Mouse (Mus musculus) cerebellum, adult 2 months (tissue): ENCODE measurements around the gene Msln.

Experiments used
- CTCF ChIP-seq: fragments of 200-500 bp; IDR thresholded peaks from 2 replicates; pipeline ENCODE4 v1.5.1; 2011; ENCODE audit warnings: low read depth, mild to moderate bottlenecking, control low read depth, low read length, moderate library complexity, borderline replicate concordance; ENCODE audit not compliant: insufficient read depth
- POLR2A ChIP-seq: fragments of 200-500 bp; IDR thresholded peaks from 2 replicates; pipeline ENCODE4 v1.6.1; 2011; ENCODE audit warnings: low read length, control low read depth, borderline replicate concordance; ENCODE audit not compliant: insufficient read depth

DNA sequence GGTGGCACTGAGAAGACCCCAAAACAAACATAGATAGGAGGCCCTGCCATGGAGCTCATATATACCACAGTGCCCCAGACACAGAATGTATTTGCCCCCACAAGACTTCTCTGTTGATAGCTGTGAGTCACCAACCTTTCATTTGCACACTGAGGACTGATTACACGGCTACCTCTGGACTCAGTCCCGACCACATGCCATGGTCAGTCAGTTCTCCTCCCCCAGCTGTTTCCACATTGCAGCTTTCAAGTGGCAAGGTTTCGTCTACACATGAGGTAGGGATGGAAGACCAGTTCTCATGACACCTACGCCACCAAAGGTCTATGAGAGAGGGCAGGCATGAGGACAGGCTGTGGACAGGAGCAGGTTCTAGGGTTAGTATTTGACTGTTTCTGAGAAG is 43.0 kb downstream of the Msln start:
- TF ChIP-seq CTCF (no peak), POLR2A (no peak)
